Mouse (Mus musculus) G1E (cell line): ENCODE measurements at regions not wholly inside any gene's neighbourhood (a gene's known extent, or its start where the extent isn't known, plus 50 kb on each side); places are given as distances from the start of the nearest gene placed in this dataset.
A peak's percentile ranks its signal among the peaks of the same experiment; 100 is the strongest.

Experiments
- ATAC-seq: 2 replicates; pipeline ENCODE4 v1.8.0; 2016; ENCODE audit warnings: mild to moderate bottlenecking; ENCODE audit not compliant: insufficient number of reproducible peaks, poor library complexity, low FRiP score, severe bottlenecking; ENCODE audit errors: extremely low read depth
- DNase-seq: peaks from one replicate; pipeline ENCODE4 v3.0.0; 2012; ENCODE audit warnings: low spot score
- H3K27me3 ChIP-seq: 2 replicates; pipeline ENCODE4 v1.6.1; 2012; ENCODE audit warnings: mild to moderate bottlenecking, low read length, inconsistent platforms; ENCODE audit not compliant: insufficient read depth
- H3K36me3 ChIP-seq: replicated peaks from 2 replicates; pipeline ENCODE3; 2012; ENCODE audit warnings: mild to moderate bottlenecking, inconsistent platforms
- H3K4me1 ChIP-seq: 2 replicates; pipeline ENCODE4 v1.6.1; 2012; ENCODE audit warnings: low read depth, low read length, inconsistent platforms, mixed read lengths; ENCODE audit not compliant: insufficient read depth
- H3K4me3 ChIP-seq: 2 replicates; pipeline ENCODE4 v1.5.1; 2012; ENCODE audit warnings: low read depth, mild to moderate bottlenecking, inconsistent platforms, low read length, moderate library complexity, mixed read lengths
- H3K9me3 ChIP-seq: replicated peaks from 2 replicates; pipeline ENCODE4 v1.6.1; 2012; ENCODE audit warnings: inconsistent platforms
- CTCF ChIP-seq: IDR thresholded peaks from 2 replicates; pipeline ENCODE4 v1.5.1; 2012; ENCODE audit warnings: low read depth, low read length, inconsistent platforms, mixed read lengths
- GATA1 ChIP-seq: IDR thresholded peaks from 2 replicates; pipeline ENCODE4 v1.6.1; 2012; ENCODE audit warnings: borderline replicate concordance, low read length, inconsistent platforms, mixed read lengths
- GATA2 ChIP-seq: IDR thresholded peaks from 2 replicates; pipeline ENCODE4 v1.6.1; 2012; ENCODE audit warnings: low read depth, low read length, inconsistent platforms, borderline replicate concordance
- POLR2AphosphoS5 ChIP-seq: IDR thresholded peaks from 2 replicates; pipeline ENCODE4 v1.6.1; 2012; ENCODE audit warnings: low read depth, low read length, inconsistent platforms; ENCODE audit not compliant: insufficient replicate concordance
- TAL1 ChIP-seq: conservative IDR thresholded peaks from 2 replicates; pipeline ENCODE4 v1.6.1; 2012; ENCODE audit warnings: low read depth, low read length, inconsistent platforms, mixed read lengths

DNA sequence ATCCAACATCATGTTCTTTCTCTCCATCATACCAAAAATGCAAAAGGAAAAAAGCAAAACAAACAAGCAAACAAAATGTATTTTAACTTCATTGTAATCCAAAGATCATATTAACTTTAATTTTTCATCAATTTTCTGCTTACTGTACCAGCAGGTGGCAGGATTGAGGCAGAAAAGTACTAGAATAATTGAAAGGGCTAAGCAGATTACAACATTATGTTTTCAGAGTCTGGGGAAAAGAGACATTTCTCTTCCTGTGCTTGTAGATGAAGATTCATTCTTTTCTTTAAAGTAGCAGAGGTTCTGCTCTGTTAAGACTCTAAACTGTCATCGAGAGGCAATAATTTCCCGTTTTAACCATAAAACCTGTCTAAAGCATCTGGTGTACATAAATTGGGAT is 394.7 kb upstream of the Slitrk6 start:
- TF ChIP-seq GATA1 (no peak), GATA2 (no peak), POLR2AphosphoS5 (no peak), CTCF (no peak), TAL1 (no peak)
- Histone ChIP-seq H3K4me1 (no peaks in the 10 kb centered on the region), H3K36me3 (no peaks in the 10 kb centered on the region), H3K4me3 (no peak overlapping the region), H3K9me3 (no peaks in the 10 kb centered on the region), H3K27me3 (no peaks in the 10 kb centered on the region)
- ATAC-seq, result peak; percentile 37; the same call in 1 of the 2 replicates
- DNase-seq, result peak; percentile 1

DNA sequence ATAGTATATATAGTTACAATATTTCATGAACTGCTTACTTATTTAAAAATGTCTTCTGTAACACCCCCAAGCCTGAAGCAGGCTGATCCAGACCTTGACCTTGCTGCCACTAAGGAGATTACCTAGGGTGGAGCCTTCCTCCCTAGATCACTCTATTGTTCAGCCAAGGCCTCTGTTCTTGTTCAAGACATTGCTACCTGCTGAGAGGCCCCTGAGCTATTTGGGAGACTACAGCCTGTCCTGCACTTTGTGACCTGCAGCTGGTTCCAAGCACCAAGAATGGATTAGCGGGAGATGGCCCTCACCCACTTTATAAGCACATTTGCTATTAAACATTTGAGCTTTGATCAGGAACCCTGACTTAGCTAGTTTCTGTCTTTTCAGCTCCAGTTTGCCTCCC is 361.7 kb upstream of the Slitrk6 start:
- H3K27me3 ChIP-seq, result no peaks in the 10 kb centered on the region
- H3K4me1 ChIP-seq, result no peaks in the 10 kb centered on the region
- H3K36me3 ChIP-seq, result no peaks in the 10 kb centered on the region
- ATAC-seq (no peak), DNase-seq (no peak)
- H3K9me3 ChIP-seq, result no peaks in the 10 kb centered on the region
- TF ChIP-seq CTCF, result no peak
- no peak for TF ChIP-seq POLR2AphosphoS5
- no peak for TF ChIP-seq GATA1
- no peak for TF ChIP-seq TAL1
- H3K4me3 ChIP-seq, result no peak overlapping the region

DNA sequence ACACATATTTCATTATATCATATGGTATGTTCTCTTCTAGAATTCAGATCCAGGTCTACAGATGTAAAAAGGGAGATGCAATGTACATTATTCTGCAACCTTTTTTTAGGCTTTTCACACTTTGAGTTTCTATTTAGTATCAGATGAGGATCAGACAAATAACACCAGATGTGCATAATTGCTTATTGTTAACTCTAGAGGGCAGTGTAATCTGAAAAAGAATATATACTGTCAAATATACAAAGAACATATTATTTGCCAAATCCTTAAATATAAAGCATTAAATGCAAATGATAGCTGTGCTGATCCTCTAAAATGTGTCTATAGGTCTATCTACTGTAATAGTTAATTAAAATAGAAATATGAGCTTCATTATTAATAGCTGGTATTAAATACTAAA is 348.6 kb upstream of the Slitrk6 start:
- DNase-seq (no peak), ATAC-seq (no peak)
- Histone ChIP-seq H3K4me1 (no peaks in the 10 kb centered on the region), H3K9me3 (no peaks in the 10 kb centered on the region), H3K4me3 (no peak overlapping the region), H3K36me3 (no peaks in the 10 kb centered on the region), H3K27me3 (no peaks in the 10 kb centered on the region)
- TF ChIP-seq GATA1 (no peak), GATA2 (no peak), TAL1 (no peak), CTCF (no peak)

DNA sequence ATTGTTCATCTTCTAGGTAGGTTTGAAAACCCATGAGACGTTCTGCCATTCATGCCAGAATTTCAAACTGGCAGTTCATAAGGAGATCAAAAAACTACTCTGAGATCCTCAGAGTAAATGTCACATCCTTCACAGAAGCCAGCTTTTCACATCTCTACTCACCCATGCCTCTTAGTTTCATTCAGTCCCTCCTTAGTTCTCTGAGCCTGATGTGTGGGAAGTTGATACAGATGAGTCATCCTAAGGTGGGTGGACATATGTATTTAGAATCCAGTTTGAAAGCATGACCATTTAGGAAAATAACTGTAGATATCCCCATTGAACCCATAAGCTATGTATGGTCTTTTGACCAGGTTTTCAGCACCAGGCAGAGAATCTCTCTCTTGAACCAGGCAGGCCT is 345.3 kb upstream of the Slitrk6 start:
- H3K4me3 ChIP-seq, result no peak overlapping the region
- TF ChIP-seq TAL1 (no peak), GATA1 (no peak), GATA2 (no peak), CTCF (no peak), POLR2AphosphoS5 (no peak)
- H3K36me3 ChIP-seq, result no peaks in the 10 kb centered on the region
- no peaks in the 10 kb centered on the region for H3K4me1 ChIP-seq
- ATAC-seq (no peak), DNase-seq (no peak)
- no peaks in the 10 kb centered on the region for H3K27me3 ChIP-seq
- no peaks in the 10 kb centered on the region for H3K9me3 ChIP-seq

DNA sequence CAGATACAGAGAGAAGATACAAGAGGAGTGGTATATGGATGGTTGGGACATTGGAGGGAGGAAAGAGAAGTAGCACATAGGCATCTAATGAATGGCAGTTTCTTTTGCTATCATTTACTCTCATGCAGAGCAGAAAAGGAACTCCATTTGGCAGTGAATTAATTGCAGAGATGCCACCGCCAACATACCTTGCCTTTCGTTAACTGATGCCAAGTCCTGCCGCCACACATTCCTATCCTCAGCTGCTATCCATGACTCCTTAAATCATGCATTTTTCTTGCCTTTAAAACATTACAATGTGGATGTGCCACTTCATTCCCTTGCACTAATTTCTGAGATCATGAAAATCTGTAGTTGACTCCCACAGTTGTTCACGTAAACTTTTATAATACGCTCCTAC is 341.3 kb upstream of the Slitrk6 start:
- TF ChIP-seq TAL1 (no peak), CTCF (no peak), POLR2AphosphoS5 (no peak), GATA1 (no peak), GATA2 (no peak)
- no peaks in the 10 kb centered on the region for H3K36me3 ChIP-seq
- DNase-seq (no peak), ATAC-seq (no peak)
- H3K4me3 ChIP-seq, result no peak overlapping the region
- no peaks in the 10 kb centered on the region for H3K9me3 ChIP-seq
- H3K4me1 ChIP-seq, result no peaks in the 10 kb centered on the region
- no peaks in the 10 kb centered on the region for H3K27me3 ChIP-seq

DNA sequence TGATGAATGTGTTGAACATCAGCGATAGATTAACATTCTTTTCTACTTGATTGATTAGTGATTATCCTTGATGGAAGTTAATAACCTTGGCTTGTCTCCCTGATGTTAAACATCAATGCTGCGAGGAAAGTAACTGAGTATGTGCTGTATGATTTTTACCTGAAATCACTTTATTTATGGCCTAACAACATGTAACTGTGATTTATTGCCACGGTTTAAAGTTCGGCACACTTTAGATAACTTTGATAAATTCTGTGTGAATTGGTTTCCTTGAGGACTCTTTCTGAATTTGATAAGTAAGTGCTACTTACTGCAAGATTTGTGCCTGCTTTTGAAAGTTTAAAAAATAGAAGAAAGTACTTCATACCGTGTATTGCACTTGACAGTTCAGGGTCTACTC is 319.6 kb upstream of the Slitrk6 start:
- ATAC-seq (no peak), DNase-seq (no peak)
- no peaks in the 10 kb centered on the region for H3K27me3 ChIP-seq
- H3K4me3 ChIP-seq, result no peak overlapping the region
- no peak for TF ChIP-seq GATA2
- no peak for TF ChIP-seq CTCF
- no peaks in the 10 kb centered on the region for H3K4me1 ChIP-seq
- no peaks in the 10 kb centered on the region for H3K36me3 ChIP-seq
- no peaks in the 10 kb centered on the region for H3K9me3 ChIP-seq

DNA sequence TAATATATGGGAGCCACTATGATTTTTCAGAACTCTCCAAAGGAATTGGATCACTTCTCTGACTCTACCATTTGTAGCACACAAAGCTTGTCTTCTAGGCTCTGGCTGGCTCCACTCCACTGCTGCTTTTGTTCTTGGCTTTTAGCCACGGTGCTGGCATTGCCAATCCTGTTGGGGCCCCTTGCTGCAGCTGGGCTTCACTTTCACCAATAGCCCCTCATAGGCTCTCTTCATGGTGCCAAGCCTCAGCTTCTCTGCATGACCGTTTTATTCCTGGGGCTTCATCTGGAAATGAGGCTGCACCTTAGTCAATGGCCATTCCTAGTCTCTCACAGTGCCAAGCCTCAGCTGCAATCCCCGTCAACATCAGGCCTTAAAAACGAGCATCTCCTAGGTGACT is 318.6 kb upstream of the Slitrk6 start:
- ATAC-seq, result no peak

More for the DNA sequence above, 318.6 kb upstream of the Slitrk6 start:
- Histone ChIP-seq H3K4me3 (no peak overlapping the region), H3K27me3 (no peaks in the 10 kb centered on the region), H3K4me1 (no peaks in the 10 kb centered on the region), H3K36me3 (no peaks in the 10 kb centered on the region), H3K9me3 (no peaks in the 10 kb centered on the region)
- TF ChIP-seq TAL1 (no peak), POLR2AphosphoS5 (no peak), GATA1 (no peak), CTCF (no peak), GATA2 (no peak)
- no peak for DNase-seq
